Mouse (Mus musculus): ENCODE measurements around the gene Pla2g12a. TPM values are rescaled to one million over a fixed set of nuclear protein-coding genes. Genes with fewer than 3 reads are reported as not detected.

The Pla2g12a gene
- polyA plus RNA-seq, 1 experiment from 2014 or later = 43.7 TPM

GRCm38 (mm10) chr3:129940780-129941179 is 62.4 kb downstream of the Pla2g12a start:
- Histone ChIP-seq H3K27ac (ENCODE audit: low read length) (no peak overlapping the region), H3K4me3 (ENCODE audit: low read depth, low read length) (no peak overlapping the region), H3K9me3 (ENCODE audit: low read length) (no peaks in the 10 kb centered on the region), H3K4me1 (ENCODE audit: insufficient read depth, low read depth, low read length) (no peaks in the 10 kb centered on the region), H3K36me3 (ENCODE audit: insufficient read depth, low read length) (no peaks in the 10 kb centered on the region), H3K9ac (replicated peaks; ENCODE audit: low read depth) (no peak overlapping the region), H3K4me2 (replicated peaks; ENCODE audit: low read depth, low read length) (no peak overlapping the region), H3K27me3 (replicated peaks; ENCODE audit: insufficient read depth, low read length) (no peaks in the 10 kb centered on the region)
- ATAC-seq (no peak), DNase-seq (ENCODE audit: low spot score) (no peak)
- TF ChIP-seq EP300 (IDR thresholded peaks at IDR 0.05) (no peak), CTCF (IDR thresholded peaks at IDR 0.05) (no peak)
- 92% methylated on average over 2 of the region's 2 CpGs for WGBS

GRCm38 (mm10) chr3:129941291-129941690 is 62.9 kb downstream of the Pla2g12a start:
- Histone ChIP-seq H3K4me3 (ENCODE audit: low read depth, low read length) (no peak overlapping the region), H3K4me1 (ENCODE audit: insufficient read depth, low read depth, low read length) (no peaks in the 10 kb centered on the region), H3K9ac (replicated peaks; ENCODE audit: low read depth) (no peak overlapping the region), H3K27ac (ENCODE audit: low read length) (no peak overlapping the region), H3K4me2 (replicated peaks; ENCODE audit: low read depth, low read length) (no peak overlapping the region), H3K27me3 (replicated peaks; ENCODE audit: insufficient read depth, low read length) (no peaks in the 10 kb centered on the region), H3K36me3 (ENCODE audit: insufficient read depth, low read length) (no peaks in the 10 kb centered on the region), H3K9me3 (ENCODE audit: low read length) (no peaks in the 10 kb centered on the region)
- TF ChIP-seq CTCF (IDR thresholded peaks at IDR 0.05) (no peak), EP300 (IDR thresholded peaks at IDR 0.05) (no peak)
- 95% methylated on average over 1 of the region's 1 CpGs for WGBS
- DNase-seq (ENCODE audit: low spot score) (no peak), ATAC-seq (no peak)

GRCm38 (mm10) chr3:129943813-129944212 is 65.4 kb downstream of the Pla2g12a start:
- no peak for DNase-seq (ENCODE audit: low spot score)
- no peak for ATAC-seq
- H3K9me3 ChIP-seq (ENCODE audit: low read length) = no peaks in the 10 kb centered on the region
- 55% methylated on average over 4 of the region's 4 CpGs for WGBS
- H3K4me2 ChIP-seq (replicated peaks; ENCODE audit: low read depth, low read length) = no peak overlapping the region
- H3K36me3 ChIP-seq (ENCODE audit: insufficient read depth, low read length) = no peaks in the 10 kb centered on the region
- no peak overlapping the region for H3K4me3 ChIP-seq (ENCODE audit: low read depth, low read length)
- no peaks in the 10 kb centered on the region for H3K4me1 ChIP-seq (ENCODE audit: insufficient read depth, low read depth, low read length)
- no peak overlapping the region for H3K27ac ChIP-seq (ENCODE audit: low read length)
- TF ChIP-seq CTCF (IDR thresholded peaks at IDR 0.05) (no peak), EP300 (IDR thresholded peaks at IDR 0.05) (no peak)
- H3K9ac ChIP-seq (replicated peaks; ENCODE audit: low read depth) = no peak overlapping the region
- no peaks in the 10 kb centered on the region for H3K27me3 ChIP-seq (replicated peaks; ENCODE audit: insufficient read depth, low read length)

Other genes starting within 250 kb of the Pla2g12a start
- 0.54 and 0.67 TPM in 2 replicates for gene Egf, start 123.3 kb upstream of the Pla2g12a start, polyA plus RNA-seq (2015; fragmentation: Nextera tagmentation; extraction: Ambion mirVana)
- gene Lrit3, start 74.6 kb upstream of the Pla2g12a start, polyA plus RNA-seq (2015; fragmentation: Nextera tagmentation; extraction: Ambion mirVana) = not detected in 2 replicates
- not detected in 2 replicates for gene Rrh, start 56.0 kb upstream of the Pla2g12a start, polyA plus RNA-seq (2015; fragmentation: Nextera tagmentation; extraction: Ambion mirVana)
- gene Gar1, start 47.2 kb upstream of the Pla2g12a start, polyA plus RNA-seq (2015; fragmentation: Nextera tagmentation; extraction: Ambion mirVana) = 17.9 and 21.0 TPM in 2 replicates
- 1.3 and 1.5 TPM in 2 replicates for gene Cfi, start 42.7 kb upstream of the Pla2g12a start, polyA plus RNA-seq (2015; fragmentation: Nextera tagmentation; extraction: Ambion mirVana)
- gene Casp6, start 22.8 kb downstream of the Pla2g12a start, polyA plus RNA-seq (2015; fragmentation: Nextera tagmentation; extraction: Ambion mirVana) = 76.5 and 83.4 TPM in 2 replicates
- gene Mcub, start 91.6 kb downstream of the Pla2g12a start, polyA plus RNA-seq (2015; fragmentation: Nextera tagmentation; extraction: Ambion mirVana) = 11.2 and 11.8 TPM in 2 replicates
- gene Sec24b, start 182.9 kb downstream of the Pla2g12a start, polyA plus RNA-seq (2015; fragmentation: Nextera tagmentation; extraction: Ambion mirVana) = 21.5 and 21.8 TPM in 2 replicates

Data from lung, postnatal 0 days (tissue).